Mouse (Mus musculus): ENCODE data around the gene Aloxe3.

DNA sequence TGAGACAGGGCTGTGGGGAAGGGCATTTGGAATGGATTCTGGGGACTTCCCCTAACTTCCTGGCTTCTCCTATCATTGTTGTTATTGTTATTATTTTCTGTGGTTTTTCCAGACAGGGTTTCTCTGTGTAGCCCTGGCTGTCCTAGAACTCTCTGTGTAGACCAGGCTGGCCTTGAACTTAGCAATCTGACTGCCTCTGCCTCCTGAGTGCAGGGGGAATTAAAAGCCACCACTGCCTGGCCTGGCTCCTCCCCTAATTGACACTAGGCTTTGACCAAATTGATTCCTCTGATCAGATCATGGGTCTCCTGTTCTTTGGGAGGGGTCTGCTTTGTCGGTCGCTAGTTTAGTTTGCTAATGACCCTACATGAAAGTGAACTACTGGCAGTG lies 1.0 kb downstream of the Aloxe3 start:
- TF ChIP-seq CTCF (IDR thresholded peaks at IDR 0.05; ENCODE audit: borderline replicate concordance, extremely low read depth, insufficient read depth, insufficient read length) (no peak), POLR2A (IDR thresholded peaks at IDR 0.05; ENCODE audit: borderline replicate concordance, extremely low read depth, insufficient read depth, insufficient read length, poor library complexity, severe bottlenecking) (no peak)

All from brain, embryonic 14.5 days (tissue).